Mouse (Mus musculus) layer of hippocampus, postnatal 14 days (tissue): Measurements from ENCODE around the gene Ugt1a9. TPM values are rescaled to one million over a fixed set of nuclear protein-coding genes. Genes with fewer than 3 reads are reported as not detected.

ENCODE experiments used
- DNase-seq, 2 experiments: peaks; one replicate each; pipeline ENCODE4 v3.0.0; 2021 to 2022; ENCODE audit warnings: low spot score in 2 of 2, mixed read lengths in 1 of 2
- total RNA-seq, 2 experiments: library from RNA; stranded (reverse); gene quantifications; 2 replicates each; pipeline ENCODE4 v1.2.3; 2021

The Ugt1a9 gene
- total RNA-seq, 2 experiments from 2014 or later: not detected

- no peak for DNase-seq
Measured at GRCm38 (mm10) chr1:88256886-88257663, 186.5 kb downstream of the Ugt1a9 start.

DNA sequence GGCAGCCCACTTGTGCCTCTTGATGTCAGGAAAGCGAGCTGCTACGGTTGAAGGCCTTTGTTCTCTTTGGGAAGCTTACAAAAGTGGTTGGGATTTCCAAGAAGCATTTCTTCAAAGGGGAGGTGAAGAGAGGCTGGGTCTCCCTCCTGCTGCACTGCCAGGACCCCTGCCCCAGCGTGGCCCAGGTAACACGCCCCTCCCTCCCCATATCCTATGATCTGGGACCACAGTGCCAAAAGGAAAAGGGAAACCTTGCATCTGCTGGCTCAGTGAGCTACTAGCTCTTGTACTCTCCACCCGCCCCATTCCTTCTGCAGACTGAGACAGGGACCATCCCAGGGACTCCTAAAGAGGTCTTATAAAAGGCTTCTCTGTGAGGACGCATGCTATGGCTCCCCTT lies 187.1 kb downstream of the Ugt1a9 start:
- DNase-seq: no peak

- DNase-seq: no peak
Measured at GRCm38 (mm10) chr1:88258361-88258760, 187.8 kb downstream of the Ugt1a9 start.

- DNase-seq: peak in 1 of 2 experiments; percentile 73
Measured at GRCm38 (mm10) chr1:88258881-88259642, 188.5 kb downstream of the Ugt1a9 start.

- no peak for DNase-seq
Measured at GRCm38 (mm10) chr1:88259643-88260024, 189.0 kb downstream of the Ugt1a9 start.

- no peak for DNase-seq
Measured at GRCm38 (mm10) chr1:88260114-88260513, 189.5 kb downstream of the Ugt1a9 start.

- DNase-seq: no peak
Measured at GRCm38 (mm10) chr1:88260604-88261377, 190.2 kb downstream of the Ugt1a9 start.

- no peak for DNase-seq
Measured at GRCm38 (mm10) chr1:88261706-88262105, 191.1 kb downstream of the Ugt1a9 start.

- no peak for DNase-seq
Measured at GRCm38 (mm10) chr1:88262255-88262654, 191.7 kb downstream of the Ugt1a9 start.

- no peak for DNase-seq
Measured at GRCm38 (mm10) chr1:88262961-88263360, 192.4 kb downstream of the Ugt1a9 start.

DNA sequence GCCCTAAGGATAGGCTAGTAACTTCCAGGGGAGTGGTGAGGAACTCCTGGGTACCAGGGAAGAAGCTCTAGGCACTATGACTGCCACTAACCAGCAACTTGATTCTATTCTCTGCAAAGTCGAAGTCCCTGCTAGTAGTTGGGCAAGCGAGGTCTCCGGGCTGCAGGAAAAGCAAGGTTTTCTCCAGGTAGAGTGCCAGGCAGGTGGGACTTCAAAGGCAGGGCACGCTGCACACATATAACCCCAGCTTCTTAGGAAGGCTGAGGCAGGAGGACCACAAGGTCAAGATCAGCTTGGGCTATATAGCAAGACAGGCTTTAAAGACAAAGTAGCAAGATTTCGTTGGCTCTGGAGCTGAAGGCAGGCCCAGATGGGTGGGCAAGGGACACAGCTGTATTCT lies 193.2 kb downstream of the Ugt1a9 start:
- DNase-seq: no peak

DNA sequence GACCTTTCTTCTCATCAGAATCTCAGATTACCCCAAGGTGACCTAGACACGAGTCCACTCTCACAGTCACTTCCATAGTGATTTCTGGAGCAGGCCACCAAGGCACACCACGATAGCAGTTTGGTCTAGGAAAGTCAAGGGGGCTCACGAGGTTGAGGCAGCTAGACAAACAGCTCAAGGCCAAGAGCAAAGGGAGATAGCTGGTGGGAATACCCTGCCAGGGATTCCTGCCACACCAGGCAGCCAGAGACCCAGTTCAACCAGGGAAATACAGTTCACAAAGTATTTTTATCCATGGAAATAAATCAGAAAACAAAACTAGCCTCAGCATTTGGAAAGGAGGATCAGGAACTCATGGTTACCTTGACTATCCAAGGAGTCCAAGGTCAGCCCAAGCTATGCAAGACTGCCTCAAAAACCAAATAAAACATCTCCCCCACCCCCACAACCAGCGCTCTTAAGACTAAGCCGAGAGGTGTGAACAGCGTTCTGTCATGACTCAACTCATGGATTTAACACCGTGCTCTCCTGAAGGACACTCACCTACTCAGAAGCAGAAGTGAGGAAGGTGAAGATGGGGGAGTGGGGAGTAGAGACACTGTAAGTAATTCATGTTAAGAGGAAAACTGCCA lies 193.8 kb downstream of the Ugt1a9 start:
- DNase-seq: no peak

- DNase-seq: no peak
Measured at GRCm38 (mm10) chr1:88264869-88265240, 194.3 kb downstream of the Ugt1a9 start.

GRCm38 (mm10) chr1:88266123-88266522 lies 195.5 kb downstream of the Ugt1a9 start:
- no peak for DNase-seq

- no peak for DNase-seq
Measured at GRCm38 (mm10) chr1:88267489-88267888, 196.9 kb downstream of the Ugt1a9 start.

DNA sequence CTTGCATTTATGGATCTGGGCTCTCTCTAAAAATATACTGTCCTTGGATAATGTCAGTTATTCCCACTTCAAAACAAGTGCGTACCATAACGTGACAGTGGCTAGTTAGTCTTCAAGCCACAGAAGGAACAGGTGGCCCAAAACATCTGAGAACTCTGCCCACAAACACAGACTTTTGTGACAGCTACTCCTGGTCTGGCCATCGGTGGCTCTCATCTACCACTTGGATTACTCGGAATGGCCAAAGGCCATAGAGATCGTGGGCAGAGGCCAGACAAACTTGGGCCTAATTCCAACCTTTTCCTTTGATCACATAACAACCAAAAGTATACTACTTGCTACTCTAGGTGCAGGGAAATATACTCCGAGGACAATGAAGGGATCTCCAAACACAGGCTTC lies 197.5 kb downstream of the Ugt1a9 start:
- DNase-seq: no peak

Other genes with a start within 250 kb of the Ugt1a9 start
- gene Dgkd, start 217.5 kb upstream of the Ugt1a9 start, total RNA-seq: 100 to 1,000 TPM; 124 to 137 TPM
- gene Usp40, start 62.2 kb upstream of the Ugt1a9 start, total RNA-seq: 10 to 100 TPM; 21.2 to 25.3 TPM
- not detected for gene Ugt1a10, start 15.4 kb upstream of the Ugt1a9 start, total RNA-seq
- gene Ugt1a8, start 17.0 kb downstream of the Ugt1a9 start, total RNA-seq: not detected
- under 1 TPM; 0.58 to 0.95 TPM for gene Ugt1a7c, start 24.3 kb downstream of the Ugt1a9 start, total RNA-seq
- under 1 TPM in 1 of 2 experiments, not detected in 1; 0.21 TPM for gene Ugt1a6b, start 32.5 kb downstream of the Ugt1a9 start, total RNA-seq
- under 1 TPM; 0.62 to 0.83 TPM for gene Ugt1a6a, start 64.0 kb downstream of the Ugt1a9 start, total RNA-seq
- not detected for gene Ugt1a5, start 95.2 kb downstream of the Ugt1a9 start, total RNA-seq
- gene Ugt1a2, start 129.8 kb downstream of the Ugt1a9 start, total RNA-seq: not detected
- 1 to 10 TPM; 1.7 to 3.1 TPM for gene Dnajb3, start 135.0 kb downstream of the Ugt1a9 start, total RNA-seq
- gene Ugt1a1, start 141.2 kb downstream of the Ugt1a9 start, total RNA-seq: not detected
- gene Mroh2a, start 156.2 kb downstream of the Ugt1a9 start, total RNA-seq: under 1 TPM; 0.12 to 0.17 TPM
- gene Hjurp, start 206.8 kb downstream of the Ugt1a9 start, total RNA-seq: 10 to 100 TPM; 36.0 to 37.2 TPM
- under 1 TPM; 0.25 to 0.57 TPM for gene Trpm8, start 206.9 kb downstream of the Ugt1a9 start, total RNA-seq